Mouse (Mus musculus) heart, postnatal 0 days (tissue): ENCODE measurements around the gene Casc3. TPM values are rescaled to one million over a fixed set of nuclear protein-coding genes. Genes with fewer than 3 reads are reported as not detected.

Experiments
- ATAC-seq: fragments of 200-750 bp; cut with Nextera tagmentation; 2 replicates; pipeline ENCODE4 v1.8.0; 2017; ENCODE audit warnings: low read depth, moderate number of reproducible peaks, moderate library complexity; ENCODE audit not compliant: insufficient read depth
- DNase-seq: peaks from one replicate; pipeline ENCODE4 v3.0.0-alpha.2; 2016; ENCODE audit warnings: low spot score
- H3K27ac ChIP-seq: fragments of 300-500 bp; sonication (generic); 2 replicates; pipeline ENCODE4 v1.5.1; 2014; ENCODE audit warnings: low read depth, mild to moderate bottlenecking
- H3K27me3 ChIP-seq: fragments of 300-500 bp; sonication (generic); 2 replicates; pipeline ENCODE4 v1.6.1; 2014; ENCODE audit warnings: low read length, mixed read lengths; ENCODE audit not compliant: control insufficient read depth, insufficient read depth
- H3K36me3 ChIP-seq: fragments of 300-500 bp; sonication (generic); replicated peaks from 2 replicates; pipeline ENCODE4 v1.6.1; 2014; ENCODE audit warnings: low read length, mixed read lengths; ENCODE audit not compliant: control insufficient read depth, insufficient read depth
- H3K4me1 ChIP-seq: fragments of 300-500 bp; sonication (generic); 2 replicates; pipeline ENCODE4 v1.6.1; 2014; ENCODE audit warnings: antibody characterized with exemption; ENCODE audit not compliant: control insufficient read depth, insufficient read depth
- H3K4me2 ChIP-seq: fragments of 300-500 bp; sonication (generic); 2 replicates; pipeline ENCODE4 v1.6.1; 2014; ENCODE audit warnings: low read depth, mild to moderate bottlenecking, low read length, moderate library complexity
- H3K4me3 ChIP-seq: fragments of 300-500 bp; sonication (generic); 2 replicates; pipeline ENCODE4 v1.5.1; 2014; ENCODE audit warnings: low read depth, low read length
- H3K9ac ChIP-seq: fragments of 300-500 bp; sonication (generic); replicated peaks from 2 replicates; pipeline ENCODE4 v1.6.1; 2014; ENCODE audit warnings: low read depth, low read length, mixed read lengths
- H3K9me3 ChIP-seq: fragments of 300-500 bp; sonication (generic); replicated peaks from 2 replicates; pipeline ENCODE4 v1.6.1; 2016; ENCODE audit warnings: low read length; ENCODE audit not compliant: control insufficient read depth
- CTCF ChIP-seq: IDR thresholded peaks from 2 replicates; pipeline ENCODE4 v1.5.1; 2016; ENCODE audit warnings: antibody characterized with exemption, control low read depth, low read depth
- EP300 ChIP-seq: IDR thresholded peaks from 2 replicates; pipeline ENCODE4 v1.6.1; 2016; ENCODE audit warnings: antibody characterized with exemption, low read depth
- WGBS: fragments of 180-500 bp; shearing (Covaris S2); extraction: QIAGEN DNeasy Blood & Tissue Kit; methylation state at CpG from one replicate; pipeline ENCODE4 v1.1.7; 2014; 5-methylcytosine and 5-hydroxymethylcytosine counted together
- polyA plus RNA-seq: library from polyadenylated mRNA; unstranded; fragments of >200 nt; fragmentation: Nextera tagmentation; extraction: Ambion mirVana; gene quantifications from 2 replicates; pipeline ENCODE4 v1.2.1, GENCODE M21; 2015
- total RNA-seq: library from RNA; depleted of rRNA; stranded (reverse); fragments of >200 nt; gene quantifications from 2 replicates; pipeline ENCODE4 v1.2.3, GENCODE M21; 2014; ENCODE audit warnings: low replicate concordance

Gene Casc3
- total and polyA plus RNA-seq, 2 experiments from 2014 or later = 6.8 to 11.9 TPM

DNA sequence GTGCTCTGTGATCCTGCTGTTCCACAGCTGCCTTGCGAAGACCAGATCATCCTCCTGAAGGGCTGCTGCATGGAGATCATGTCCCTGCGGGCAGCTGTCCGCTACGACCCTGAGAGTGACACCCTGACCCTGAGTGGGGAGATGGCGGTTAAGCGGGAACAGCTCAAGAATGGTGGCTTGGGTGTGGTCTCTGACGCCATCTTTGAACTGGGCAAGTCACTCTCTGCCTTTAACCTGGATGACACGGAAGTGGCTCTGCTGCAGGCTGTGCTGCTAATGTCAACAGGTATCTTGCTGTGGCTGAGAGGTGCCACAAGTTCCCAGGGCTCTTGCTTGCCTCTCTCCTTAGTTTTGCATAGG, 41.2 kb upstream of the Casc3 start:
- Histone ChIP-seq H3K27ac (0 out of 2 replicates have a peak overlapping the region, but pooled peaks have one; percentile 20), H3K36me3 (peaks cover 58% of the 10 kb centered on the region), H3K4me3 (no peak overlapping the region), H3K4me2 (no peak overlapping the region), H3K4me1 (peaks cover 34% of the 10 kb centered on the region), H3K27me3 (no peaks in the 10 kb centered on the region), H3K9me3 (no peaks in the 10 kb centered on the region), H3K9ac (no peak overlapping the region)
- ATAC-seq (no peak), DNase-seq (no peak)
- TF ChIP-seq CTCF (no peak), EP300 (no peak)
- WGBS = 86% methylated on average over 8 of the region's 8 CpGs

DNA sequence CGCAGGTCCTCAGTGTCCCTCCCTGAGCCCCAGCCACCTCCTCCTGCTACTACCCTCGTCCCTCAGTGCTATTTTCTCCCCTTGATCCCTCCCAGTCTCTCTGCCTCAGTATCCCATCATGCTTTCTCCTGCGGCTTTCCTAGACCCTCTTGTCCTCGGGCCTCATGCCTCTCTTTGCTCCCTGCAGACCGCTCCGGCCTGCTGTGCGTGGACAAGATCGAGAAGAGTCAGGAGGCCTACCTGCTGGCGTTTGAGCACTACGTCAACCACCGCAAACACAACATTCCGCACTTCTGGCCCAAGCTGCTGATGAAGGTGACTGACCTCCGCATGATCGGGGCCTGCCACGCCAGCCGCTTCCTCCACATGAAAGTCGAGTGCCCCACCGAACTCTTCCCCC, 40.6 kb upstream of the Casc3 start:
- 80% methylated on average over 18 of the region's 18 CpGs for WGBS
- DNase-seq = no peak

DNA sequence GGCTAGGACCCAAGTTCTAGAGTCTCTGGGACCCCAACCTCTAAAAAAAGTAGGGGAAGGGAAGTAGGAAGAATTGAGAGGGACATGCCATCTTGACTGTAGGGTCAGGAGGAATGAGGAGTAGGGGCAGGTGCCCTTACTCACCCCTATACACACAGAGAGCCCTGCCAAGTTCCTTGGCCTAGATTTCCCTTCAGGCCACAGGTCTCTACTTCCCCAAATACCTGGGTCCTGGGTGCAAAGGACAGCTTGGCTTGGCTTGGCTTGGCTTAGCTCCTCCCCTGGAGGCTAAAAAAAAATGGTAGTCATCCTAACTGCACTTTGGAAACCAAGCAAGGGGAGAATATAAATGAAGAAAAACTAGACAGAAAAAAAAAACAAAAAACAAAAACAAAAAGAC, 40.0 kb upstream of the Casc3 start:
- Histone ChIP-seq H3K27me3 (no peaks in the 10 kb centered on the region), H3K9me3 (no peaks in the 10 kb centered on the region), H3K27ac (peak overlapping the region; percentile 77), H3K9ac (no peak overlapping the region), H3K4me3 (no peak overlapping the region), H3K36me3 (peaks cover 69% of the 10 kb centered on the region), H3K4me1 (peaks cover 43% of the 10 kb centered on the region), H3K4me2 (no peak overlapping the region)
- no peak for ATAC-seq
- no peak for DNase-seq
- TF ChIP-seq EP300 = no peak
- TF ChIP-seq CTCF = no peak

More for the DNA sequence above, 40.6 kb upstream of the Casc3 start:
- no peak overlapping the region for H3K27ac ChIP-seq
- H3K9me3 ChIP-seq = no peaks in the 10 kb centered on the region
- TF ChIP-seq EP300 = no peak
- TF ChIP-seq CTCF = no peak
- H3K4me1 ChIP-seq = peaks cover 40% of the 10 kb centered on the region
- peaks cover 63% of the 10 kb centered on the region for H3K36me3 ChIP-seq
- H3K27me3 ChIP-seq = no peaks in the 10 kb centered on the region
- ATAC-seq = no peak
- no peak overlapping the region for H3K9ac ChIP-seq
- H3K4me3 ChIP-seq = no peak overlapping the region
- H3K4me2 ChIP-seq = no peak overlapping the region

DNA sequence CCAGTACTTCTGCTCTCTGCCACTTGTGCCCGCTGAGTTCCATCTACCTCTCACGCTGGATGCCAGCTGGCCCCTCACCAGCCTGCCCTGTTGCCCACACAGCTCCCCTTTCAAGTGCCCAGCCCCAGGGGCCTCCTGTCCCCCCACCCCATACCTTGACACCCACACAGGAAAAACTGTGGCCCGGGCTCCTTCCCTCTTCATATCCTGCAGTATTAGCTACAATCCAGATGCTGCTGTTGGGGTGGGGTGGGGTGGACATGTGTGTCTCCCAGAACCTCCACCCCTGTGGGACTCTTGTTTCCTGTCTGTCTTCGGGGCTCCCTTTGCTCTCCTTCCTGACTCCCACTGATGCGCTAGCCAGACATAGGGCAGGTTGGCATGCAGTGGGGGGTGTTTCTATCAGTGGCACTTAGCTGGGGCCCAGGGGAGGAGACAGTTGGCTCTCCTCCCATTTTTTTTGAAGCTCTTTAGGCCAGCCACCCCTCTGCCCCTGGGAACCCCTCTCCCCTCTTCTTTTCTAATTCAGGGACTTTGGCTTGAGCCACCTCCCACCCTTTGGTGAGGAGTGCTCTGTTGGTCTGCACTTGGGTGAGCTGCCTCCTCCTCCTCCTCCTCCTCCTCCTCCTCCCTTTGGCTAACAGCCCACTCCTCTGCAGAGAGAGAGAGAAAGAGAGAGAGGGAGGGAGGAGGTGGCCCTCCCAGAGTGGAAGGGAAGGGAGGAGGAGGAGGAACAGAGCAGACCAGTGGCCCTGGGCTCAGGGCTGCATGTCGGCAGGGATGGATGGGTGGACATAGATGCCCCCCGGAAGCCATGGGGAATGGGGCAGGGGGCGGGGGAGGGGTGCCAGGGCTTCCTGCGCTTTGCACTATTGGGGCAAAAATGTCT, 39.0 kb upstream of the Casc3 start:
- no peak overlapping the region for H3K4me2 ChIP-seq
- H3K27ac ChIP-seq = peak overlapping the region; percentile 77
- TF ChIP-seq EP300 = no peak
- no peak for TF ChIP-seq CTCF
- peaks cover 70% of the 10 kb centered on the region for H3K36me3 ChIP-seq
- ATAC-seq (peak; percentile 21; the same call in 1 of the 2 replicates), DNase-seq (peak; percentile 70)
- H3K4me3 ChIP-seq = no peak overlapping the region
- peak overlapping the region; percentile 26 for H3K9ac ChIP-seq
- H3K27me3 ChIP-seq = no peaks in the 10 kb centered on the region
- no peaks in the 10 kb centered on the region for H3K9me3 ChIP-seq
- 26% methylated on average over 8 of the region's 9 CpGs for WGBS
- H3K4me1 ChIP-seq = peaks cover 52% of the 10 kb centered on the region

DNA sequence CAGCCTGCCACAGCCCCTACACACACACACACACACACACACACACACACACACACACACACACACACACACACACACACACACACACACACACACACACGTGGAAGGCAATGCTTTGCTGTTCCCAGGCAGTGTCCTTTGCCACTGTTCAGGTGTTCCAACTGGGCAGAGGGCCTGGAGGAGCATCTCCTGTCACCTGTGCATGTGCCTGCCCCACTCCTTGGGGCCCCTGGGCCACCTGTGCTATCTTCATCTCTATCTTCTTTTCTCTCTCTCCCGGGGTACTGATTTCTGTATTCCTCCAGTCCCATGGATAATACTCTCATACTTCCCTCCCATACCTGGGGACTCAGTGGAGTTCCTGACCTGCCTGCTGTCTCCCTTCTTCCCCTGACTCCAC, 38.4 kb upstream of the Casc3 start:
- H3K27me3 ChIP-seq = no peaks in the 10 kb centered on the region
- H3K27ac ChIP-seq = peak overlapping the region; percentile 93; the same call in 1 of the 2 replicates
- H3K9me3 ChIP-seq = no peaks in the 10 kb centered on the region
- no peak for DNase-seq
- no peak overlapping the region for H3K4me3 ChIP-seq
- 17% methylated on average over 2 of the region's 2 CpGs for WGBS
- TF ChIP-seq CTCF (no peak), EP300 (no peak)
- peaks cover 70% of the 10 kb centered on the region for H3K36me3 ChIP-seq
- H3K9ac ChIP-seq = no peak overlapping the region
- ATAC-seq = no peak
- H3K4me1 ChIP-seq = peaks cover 55% of the 10 kb centered on the region
- H3K4me2 ChIP-seq = no peak overlapping the region
